Mouse (Mus musculus) embryonic fibroblast, embryonic 13.5 days (primary cell): ENCODE measurements around the gene Mapt. TPM values are rescaled to one million over a fixed set of nuclear protein-coding genes. Genes with fewer than 3 reads are reported as not detected.
"Not testable (repeated sequence)": the region's sequence is repeated elsewhere in the genome, so short reads cannot be mapped to it uniquely, and the experiment has no call there.

ENCODE experiments used
- H3K27ac ChIP-seq: 2 replicates; pipeline ENCODE4 v1.5.1; 2012; ENCODE audit warnings: low read length, control low read depth, inconsistent platforms; ENCODE audit not compliant: insufficient read depth
- H3K4me1 ChIP-seq: 2 replicates; pipeline ENCODE4 v1.6.1; 2011; ENCODE audit warnings: low read length; ENCODE audit not compliant: control insufficient read depth, insufficient read depth
- H3K4me3 ChIP-seq: 2 replicates; pipeline ENCODE4 v1.5.1; 2011; ENCODE audit warnings: mild to moderate bottlenecking, control low read depth, low read length; ENCODE audit not compliant: insufficient read depth
- CTCF ChIP-seq: IDR thresholded peaks from 2 replicates; pipeline ENCODE4 v1.5.1; 2011; ENCODE audit warnings: mild to moderate bottlenecking, control low read depth, low read length, moderate library complexity, borderline replicate concordance; ENCODE audit not compliant: insufficient read depth
- POLR2A ChIP-seq: IDR thresholded peaks from 2 replicates; pipeline ENCODE4 v1.6.1; 2011; ENCODE audit warnings: low read depth, mild to moderate bottlenecking, control low read depth, low read length, moderate library complexity
- polyA plus RNA-seq: library from polyadenylated mRNA; stranded (reverse); fragments of >200 nt; gene quantifications from 2 replicates; pipeline ENCODE4 v1.2.4, GENCODE M21; 2011; ENCODE audit warnings: low read depth; ENCODE audit not compliant: missing spikeins, insufficient read length

Gene Mapt
- polyA plus RNA-seq, 1 experiment: 0.26 TPM

GRCm38 (mm10) chr11:104206573-104206972 lies 24.6 kb upstream of the Mapt start:
- Histone ChIP-seq H3K27ac (no peak overlapping the region), H3K4me1 (no peaks in the 10 kb centered on the region), H3K4me3 (no peak overlapping the region)
- TF ChIP-seq CTCF: no peak
- no peak for TF ChIP-seq POLR2A

- TF ChIP-seq POLR2A (no peak), CTCF (no peak)
- Histone ChIP-seq H3K4me3 (no peak overlapping the region), H3K27ac (no peak overlapping the region), H3K4me1 (no peaks in the 10 kb centered on the region)
Measured at GRCm38 (mm10) chr11:104209041-104209440, 22.1 kb upstream of the Mapt start.

- Histone ChIP-seq H3K27ac (no peak overlapping the region), H3K4me3 (no peak overlapping the region), H3K4me1 (no peaks in the 10 kb centered on the region)
- no peak for TF ChIP-seq POLR2A
- no peak for TF ChIP-seq CTCF
Measured at GRCm38 (mm10) chr11:104211251-104211650, 19.9 kb upstream of the Mapt start.

GRCm38 (mm10) chr11:104214128-104214527 lies 17.1 kb upstream of the Mapt start:
- H3K4me3 ChIP-seq, H3K4me1 ChIP-seq: not testable (repeated sequence)

GRCm38 (mm10) chr11:104218075-104218474 lies 13.1 kb upstream of the Mapt start:
- no peak for TF ChIP-seq CTCF
- no peak for TF ChIP-seq POLR2A
- Histone ChIP-seq H3K4me1 (no peaks in the 10 kb centered on the region), H3K27ac (no peak overlapping the region), H3K4me3 (no peak overlapping the region)

More at GRCm38 (mm10) chr11:104214128-104214527, 17.1 kb upstream of the Mapt start:
- not testable (repeated sequence) for H3K27ac ChIP-seq

- no peak overlapping the region for H3K4me3 ChIP-seq
- H3K27ac ChIP-seq: no peak overlapping the region
- no peaks in the 10 kb centered on the region for H3K4me1 ChIP-seq
- TF ChIP-seq POLR2A (no peak), CTCF (no peak)
Measured at GRCm38 (mm10) chr11:104220291-104220690, 10.9 kb upstream of the Mapt start.

GRCm38 (mm10) chr11:104221751-104222150 lies 9.4 kb upstream of the Mapt start:
- Histone ChIP-seq H3K4me3 (no peak overlapping the region), H3K27ac (no peak overlapping the region), H3K4me1 (no peaks in the 10 kb centered on the region)
- TF ChIP-seq POLR2A (no peak), CTCF (no peak)

- Histone ChIP-seq H3K4me1 (no peaks in the 10 kb centered on the region), H3K27ac (no peak overlapping the region), H3K4me3 (no peak overlapping the region)
- TF ChIP-seq CTCF (no peak), POLR2A (no peak)
Measured at GRCm38 (mm10) chr11:104223301-104223700, 7.9 kb upstream of the Mapt start.

GRCm38 (mm10) chr11:104229391-104229790 lies 1.8 kb upstream of the Mapt start:
- no peak overlapping the region for H3K27ac ChIP-seq
- no peak overlapping the region for H3K4me3 ChIP-seq
- H3K4me1 ChIP-seq: peaks cover 2% of the 10 kb centered on the region; the same call in 1 of the 2 replicates
- TF ChIP-seq CTCF (no peak), POLR2A (no peak)

GRCm38 (mm10) chr11:104230066-104230778 lies 968 bp upstream of the Mapt start:
- Histone ChIP-seq H3K4me1 (peaks cover 2% of the 10 kb centered on the region; the same call in 1 of the 2 replicates), H3K4me3 (no peak overlapping the region), H3K27ac (no peak overlapping the region)
- no peak for TF ChIP-seq POLR2A
- no peak for TF ChIP-seq CTCF
